Mouse (Mus musculus) adrenal gland, adult 8-10 months (tissue): ENCODE measurements around the gene Ms4a18. TPM values are rescaled to one million over a fixed set of nuclear protein-coding genes. Genes with fewer than 3 reads are reported as not detected.

Experiments used
- DNase-seq: peaks from one replicate; pipeline ENCODE4 v3.0.0; 2022
- total RNA-seq, 4 experiments: library from RNA; stranded (reverse); gene quantifications; 2 replicates each; pipeline ENCODE4 v1.2.4; 2022

Ms4a18 gene
- total RNA-seq, 4 experiments from 2014 or later = not detected

GRCm38 (mm10) chr19:10983146-10983545, 34.7 kb downstream of the Ms4a18 start:
- no peak for DNase-seq

GRCm38 (mm10) chr19:10980210-10980609, 37.6 kb downstream of the Ms4a18 start:
- no peak for DNase-seq

GRCm38 (mm10) chr19:10979184-10980168, 38.4 kb downstream of the Ms4a18 start:
- peak; percentile 58 for DNase-seq

- DNase-seq = no peak
Measured at GRCm38 (mm10) chr19:10976318-10976717, 41.5 kb downstream of the Ms4a18 start.

GRCm38 (mm10) chr19:10975187-10975586, 42.6 kb downstream of the Ms4a18 start:
- DNase-seq = no peak

DNA sequence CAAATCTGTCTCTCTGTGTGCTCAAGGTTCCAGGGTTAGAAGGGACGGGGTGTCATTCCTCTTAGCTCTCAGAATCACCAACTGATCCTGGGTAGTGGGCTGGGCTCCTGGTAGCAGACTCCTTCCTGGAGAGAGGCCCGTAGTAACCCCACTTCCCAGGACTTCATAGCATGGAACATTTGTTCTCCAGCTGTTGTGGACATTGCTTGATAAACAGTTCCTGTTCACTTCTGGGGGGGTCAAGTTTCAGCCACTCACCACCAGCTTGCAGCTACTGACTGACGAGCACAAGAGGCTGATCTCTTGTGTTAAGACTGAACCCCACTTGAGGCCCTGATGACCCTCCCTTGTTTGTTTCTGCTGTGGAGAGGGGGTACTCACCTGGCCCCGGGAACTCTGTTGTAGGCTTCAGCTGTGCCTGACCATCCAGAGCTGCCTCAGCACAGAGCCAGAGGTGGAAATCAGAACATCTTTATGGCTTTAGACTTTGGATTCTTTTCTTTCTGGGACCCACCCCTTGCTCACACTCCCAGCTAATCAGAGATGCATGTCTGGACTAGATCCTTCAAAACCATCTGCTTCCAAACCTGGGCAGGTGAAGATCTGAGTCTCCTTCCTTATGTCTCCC, 43.5 kb downstream of the Ms4a18 start, which contains the start of gene Ms4a10:
TSS of gene Ms4a10 (minus strand) at position 433 of the 628 bp plus-strand sequence.
- no peak for DNase-seq

DNA sequence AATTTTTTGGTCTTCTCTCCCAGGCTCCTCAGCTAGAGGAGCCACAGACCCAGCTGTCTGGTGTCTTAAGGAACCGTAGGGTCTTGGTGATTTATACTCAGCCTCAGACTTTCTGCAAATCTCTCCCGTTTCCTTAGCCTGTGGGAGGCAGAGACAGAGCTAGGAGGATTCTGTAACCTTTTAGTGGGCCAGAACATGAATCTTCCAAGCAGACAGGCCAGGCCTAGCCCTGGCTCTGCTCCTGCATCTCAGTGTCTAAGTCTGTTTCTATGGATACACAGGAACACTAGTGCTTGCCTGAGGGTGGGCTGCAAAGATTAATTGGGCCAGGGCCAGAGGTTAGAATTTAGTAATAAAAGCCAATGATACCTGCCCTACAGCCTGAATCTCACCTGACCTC, 44.6 kb downstream of the Ms4a18 start:
- no peak for DNase-seq

DNA sequence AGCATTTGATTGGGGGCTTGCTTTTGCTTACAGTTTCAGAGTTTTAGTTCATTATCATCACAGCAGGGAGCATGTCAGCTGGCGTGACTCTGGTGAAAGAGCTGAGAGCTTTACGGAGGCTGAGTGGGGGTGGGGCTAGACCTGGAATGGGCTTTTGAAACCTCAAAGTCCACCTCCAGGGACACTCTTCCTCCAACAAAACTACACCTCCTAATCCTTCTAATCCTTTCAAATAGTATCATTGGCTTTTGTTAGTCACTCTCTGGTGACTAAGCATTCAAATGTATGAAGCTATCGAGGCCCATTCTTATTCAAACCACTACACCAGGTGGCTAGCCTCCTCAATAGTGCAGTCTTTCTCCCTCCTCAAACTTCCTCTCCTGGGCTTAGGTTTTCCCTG, 45.2 kb downstream of the Ms4a18 start:
- no peak for DNase-seq

DNA sequence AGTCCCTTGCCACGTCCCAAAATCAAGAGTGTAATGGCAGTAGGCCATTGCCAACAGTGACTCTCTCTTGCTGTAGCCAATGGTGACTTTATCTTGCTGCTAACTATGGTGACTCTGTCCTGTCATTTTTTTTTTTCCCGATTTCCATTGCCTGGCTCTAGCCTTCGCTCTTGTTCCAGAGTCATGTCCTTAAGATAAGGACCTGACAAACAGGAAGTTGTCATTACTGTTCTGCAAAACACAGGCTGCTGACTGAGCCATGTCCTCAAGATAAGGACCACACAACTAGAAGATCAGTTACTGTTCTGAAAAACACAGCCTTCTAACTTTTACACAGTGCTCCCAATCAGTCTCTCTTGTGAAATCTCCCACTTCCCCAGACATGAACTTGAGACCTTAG, 47.4 kb downstream of the Ms4a18 start:
- no peak for DNase-seq

GRCm38 (mm10) chr19:10968578-10968977, 49.3 kb downstream of the Ms4a18 start:
- peak; percentile 90 for DNase-seq

- peak; percentile 82 for DNase-seq
Measured at GRCm38 (mm10) chr19:10965721-10966120, 52.1 kb downstream of the Ms4a18 start.

DNA sequence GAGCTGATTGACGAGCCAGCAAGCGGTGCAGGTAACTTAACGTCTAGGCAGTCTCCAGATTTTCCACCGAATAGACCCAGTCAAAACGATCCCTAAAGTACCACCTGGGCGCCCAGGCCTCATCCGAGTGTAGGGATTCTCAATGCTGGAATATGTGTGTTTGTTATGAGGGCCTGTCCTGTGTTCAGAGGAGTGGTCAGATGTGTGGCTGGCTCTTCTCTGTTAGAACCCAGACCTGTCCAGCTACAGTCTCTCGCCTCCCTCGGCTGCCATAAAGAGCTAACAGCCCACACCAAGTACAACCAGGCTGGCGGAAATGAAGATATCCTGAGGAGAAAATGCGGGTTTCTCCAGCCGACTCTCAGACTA, 57.9 kb downstream of the Ms4a18 start:
- no peak for DNase-seq

DNA sequence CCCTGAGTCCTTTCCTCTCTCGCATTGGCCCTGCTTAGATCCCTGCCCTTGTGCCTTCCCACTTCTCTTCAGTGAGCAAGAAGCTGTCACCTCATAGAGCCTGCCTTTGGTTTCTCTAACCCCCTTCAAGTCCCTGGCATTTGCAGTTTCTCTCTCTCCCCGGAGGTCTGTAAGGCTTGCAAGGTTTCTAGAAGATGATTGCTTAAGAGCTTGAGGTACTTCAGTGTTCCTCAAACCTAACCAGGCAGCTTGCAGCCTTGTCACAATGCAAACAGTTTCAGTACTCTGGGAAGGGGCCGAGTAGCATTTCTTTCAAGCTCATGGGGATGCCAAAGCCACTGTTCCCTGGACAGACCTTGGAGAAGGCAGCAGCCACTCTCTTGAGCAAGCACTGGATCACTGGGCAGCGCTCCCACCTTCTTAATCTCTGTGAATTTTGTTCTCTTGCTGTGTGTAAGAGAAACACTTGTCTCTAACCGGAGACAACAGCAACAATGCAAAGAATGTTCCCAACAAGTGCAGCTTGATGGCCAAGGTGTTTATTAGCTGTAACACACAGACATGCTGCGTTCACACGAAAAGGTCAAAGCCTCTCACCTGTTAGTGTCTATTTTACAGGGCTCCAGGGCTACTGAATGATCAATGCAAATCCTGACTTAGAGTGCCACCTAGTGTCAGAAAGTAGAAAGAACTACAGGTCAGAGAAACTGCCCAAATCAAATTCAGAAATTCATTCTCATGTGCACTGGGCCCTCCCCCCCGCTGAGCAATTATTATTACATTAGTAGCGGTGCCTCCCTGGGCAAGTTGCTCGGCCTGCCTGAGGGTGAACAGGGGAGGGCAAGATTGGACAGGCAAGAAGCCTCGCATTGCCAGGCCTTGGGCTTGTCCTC, 58.5 kb downstream of the Ms4a18 start:
- DNase-seq = no peak

GRCm38 (mm10) chr19:10952021-10952939, 65.6 kb downstream of the Ms4a18 start:
- no peak for DNase-seq

DNA sequence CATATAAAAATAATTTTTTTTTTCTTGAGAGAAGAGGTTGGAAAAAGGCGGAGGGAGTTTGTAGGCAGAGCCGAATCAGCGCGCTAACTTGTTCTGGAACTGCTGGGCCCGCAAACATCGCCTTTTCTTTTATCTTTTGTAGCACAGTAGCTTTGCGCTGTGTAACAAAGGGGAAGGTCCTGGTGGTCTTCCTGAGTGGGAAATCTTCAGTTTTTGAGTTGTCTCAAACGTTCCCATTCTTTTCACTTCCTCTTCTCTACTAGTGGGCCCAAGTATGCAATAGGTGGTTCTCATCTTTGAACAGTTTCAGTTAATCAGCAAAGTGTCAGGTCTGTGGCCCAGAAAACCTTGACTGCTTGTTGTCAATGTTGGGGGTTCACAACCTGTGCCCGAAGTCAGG, 68.3 kb downstream of the Ms4a18 start:
- DNase-seq = no peak

DNA sequence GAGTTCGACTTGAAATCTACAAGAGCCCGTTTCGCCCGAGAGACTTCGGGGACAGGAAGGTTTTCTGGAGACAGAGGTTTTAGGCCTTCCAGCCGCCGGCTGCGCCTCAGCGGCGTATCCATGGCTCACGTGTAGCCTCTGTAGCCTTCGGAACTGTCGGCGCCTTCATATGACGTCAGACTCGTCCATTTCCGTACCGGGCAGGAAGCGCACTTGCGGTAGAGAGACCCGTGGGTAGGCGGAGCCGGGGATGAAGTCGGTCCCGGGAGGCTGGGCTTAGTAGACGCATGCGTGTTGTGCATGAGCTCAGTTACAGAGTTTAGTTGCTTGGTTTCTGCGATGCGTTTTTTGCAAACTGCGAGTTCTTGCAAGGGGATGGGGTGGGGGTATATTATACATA, 68.7 kb downstream of the Ms4a18 start, which contains the start of gene Ccdc86:
TSS of gene Ccdc86 (minus strand) at position 155 of the 400 bp plus-strand sequence.
- peak; percentile 95 for DNase-seq

- DNase-seq = no peak
Measured at GRCm38 (mm10) chr19:10948416-10948815, 69.4 kb downstream of the Ms4a18 start.

DNA sequence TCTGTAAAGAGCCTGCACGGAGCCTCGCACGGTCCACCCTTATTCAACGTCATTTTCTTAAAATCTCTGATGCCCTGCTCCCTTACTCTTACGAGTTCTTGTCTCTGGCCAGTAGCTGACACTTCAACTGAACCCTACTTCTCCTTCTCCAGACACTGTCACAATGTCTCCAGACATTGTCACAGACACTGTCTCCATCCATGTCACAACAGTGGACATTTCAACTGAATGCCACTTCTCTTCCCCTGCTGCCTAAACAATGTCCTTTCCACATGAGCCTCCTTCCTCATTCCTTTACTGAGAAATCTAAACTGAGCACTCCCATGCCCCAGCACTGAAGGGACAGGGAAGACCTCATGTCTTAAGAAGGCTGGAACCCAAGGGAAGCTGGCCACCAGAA, 70.6 kb downstream of the Ms4a18 start:
- DNase-seq = no peak
